Mouse (Mus musculus) erythroblast, embryonic 14.5 days (primary cell): ENCODE results near the gene Pla2g6.

Experiments used
- GATA1 ChIP-seq: IDR thresholded peaks from 2 replicates; pipeline ENCODE4 v1.6.1; 2012; ENCODE audit warnings: low read length, inconsistent platforms, mixed read lengths
- TAL1 ChIP-seq: IDR thresholded peaks from 3 replicates; pipeline ENCODE4 v1.6.1; 2012; ENCODE audit warnings: low read length, inconsistent platforms, mixed read lengths

GRCm38 (mm10) chr15:79374760-79375159 lies 46.6 kb upstream of the Pla2g6 start:
- TF ChIP-seq TAL1 (no peak), GATA1 (no peak)
